Mouse (Mus musculus) neural tube, embryonic 15.5 days (tissue): ENCODE data around the gene Zbtb22. TPM values are rescaled to one million over a fixed set of nuclear protein-coding genes. Genes with fewer than 3 reads are reported as not detected.
"Not testable (repeated sequence)": the region's sequence is repeated elsewhere in the genome, so short reads cannot be mapped to it uniquely, and the experiment has no call there.

Experiments used
- ATAC-seq: fragments of 200-750 bp; cut with Nextera tagmentation; 2 replicates; pipeline ENCODE4 v1.8.0; 2017; ENCODE audit warnings: mild to moderate bottlenecking, moderate TSS enrichment, moderate library complexity; ENCODE audit not compliant: low FRiP score
- H3K27ac ChIP-seq: fragments of 300-500 bp; sonication (generic); replicated peaks from 2 replicates; pipeline ENCODE4 v1.5.1; 2015; ENCODE audit warnings: mild to moderate bottlenecking, inconsistent platforms
- H3K27me3 ChIP-seq: fragments of 300-500 bp; sonication (generic); replicated peaks from 2 replicates; pipeline ENCODE4 v1.6.1; 2015; ENCODE audit warnings: inconsistent platforms
- H3K36me3 ChIP-seq: fragments of 300-500 bp; sonication (generic); 2 replicates; pipeline ENCODE4 v1.6.1; 2015; ENCODE audit warnings: inconsistent platforms
- H3K4me1 ChIP-seq: fragments of 300-500 bp; sonication (generic); 2 replicates; pipeline ENCODE4 v1.6.1; 2015; ENCODE audit warnings: inconsistent platforms
- H3K4me2 ChIP-seq: fragments of 300-500 bp; sonication (generic); 2 replicates; pipeline ENCODE4 v1.6.1; 2015; ENCODE audit warnings: inconsistent platforms, mild to moderate bottlenecking, moderate library complexity
- H3K4me3 ChIP-seq: fragments of 300-500 bp; sonication (generic); replicated peaks from 2 replicates; pipeline ENCODE4 v1.5.1; 2015; ENCODE audit warnings: mild to moderate bottlenecking, inconsistent platforms
- H3K9ac ChIP-seq: fragments of 300-500 bp; sonication (generic); replicated peaks from 2 replicates; pipeline ENCODE4 v1.6.1; 2015; ENCODE audit warnings: mild to moderate bottlenecking, inconsistent platforms
- H3K9me3 ChIP-seq: fragments of 300-500 bp; sonication (generic); replicated peaks from 2 replicates; pipeline ENCODE4 v1.6.1; 2016; ENCODE audit warnings: inconsistent platforms
- WGBS: fragments of 180-500 bp; shearing (Covaris S2); methylation state at CpG from one replicate; pipeline ENCODE4 v1.1.7; 2015; ENCODE audit warnings: mixed read lengths; 5-methylcytosine and 5-hydroxymethylcytosine counted together
- polyA plus RNA-seq: library from polyadenylated mRNA; unstranded; fragments of >200 nt; fragmentation: Nextera tagmentation; extraction: Ambion mirVana; gene quantifications from 2 replicates; pipeline ENCODE4 v1.2.1, GENCODE M21; 2015

The Zbtb22 gene
- polyA plus RNA-seq, 1 experiment from 2014 or later: 13.7 TPM

DNA sequence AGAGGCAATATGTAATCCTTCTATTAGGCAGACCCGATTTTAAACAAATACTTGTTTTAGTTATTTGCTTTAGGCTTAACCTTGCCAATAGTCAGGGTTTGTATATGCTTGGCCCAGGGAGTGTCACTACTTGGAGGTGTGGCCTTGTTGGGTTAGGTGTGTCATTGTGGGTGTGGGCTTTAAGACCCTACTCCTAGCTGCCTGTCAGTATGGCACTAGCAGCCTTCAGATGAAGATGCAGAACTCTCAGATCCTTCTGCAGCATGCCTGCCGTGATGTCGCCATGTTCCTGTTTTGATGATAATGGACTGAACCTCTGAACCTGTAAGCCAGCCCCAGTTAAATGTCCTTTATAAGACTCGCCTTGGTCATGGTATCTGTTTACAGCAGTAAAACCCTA, 22.7 kb upstream of the Zbtb22 start:
- H3K9me3 ChIP-seq, H3K4me3 ChIP-seq, H3K27ac ChIP-seq, H3K9ac ChIP-seq, H3K27me3 ChIP-seq, H3K4me2 ChIP-seq, H3K36me3 ChIP-seq, ATAC-seq: not testable (repeated sequence)
- WGBS: 80% methylated on average over 4 of the region's 4 CpGs
- peaks cover 11% of the 10 kb centered on the region for H3K4me1 ChIP-seq

DNA sequence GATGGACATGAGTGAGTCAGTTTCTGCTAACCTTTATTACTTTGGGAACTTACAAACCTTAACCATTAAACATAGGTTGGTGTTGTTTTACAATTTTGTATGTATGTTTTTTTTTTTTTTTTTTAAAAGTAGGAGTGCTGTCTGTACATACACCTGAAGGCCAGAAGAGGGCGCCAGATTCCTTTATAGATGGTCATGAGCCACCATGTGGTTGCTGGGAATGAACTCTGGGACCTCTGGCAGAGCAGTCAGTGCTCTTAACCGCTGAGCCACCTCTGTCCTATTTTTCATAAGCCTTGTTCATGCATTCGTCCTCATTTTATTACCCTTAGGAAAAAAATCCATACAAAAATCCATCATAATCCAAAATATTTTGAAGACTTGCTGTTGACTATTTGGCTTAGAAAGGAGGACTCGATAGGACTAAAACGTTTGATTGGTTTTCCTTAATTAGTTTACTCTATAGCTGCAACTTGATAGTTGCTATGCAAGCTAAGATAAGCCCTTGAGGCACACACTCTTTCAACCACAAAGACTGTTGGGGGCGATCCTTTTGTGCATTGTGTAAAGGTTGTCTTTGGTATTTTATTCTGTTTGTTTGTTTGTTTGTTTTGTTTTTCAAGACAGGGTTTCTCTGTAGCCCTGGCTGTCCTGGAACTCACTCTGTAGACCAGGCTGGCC, 18.4 kb upstream of the Zbtb22 start:
- H3K9me3 ChIP-seq: no peaks in the 10 kb centered on the region
- no peak overlapping the region for H3K27ac ChIP-seq
- WGBS: 47% methylated on average over 6 of the region's 6 CpGs
- no peaks in the 10 kb centered on the region for H3K4me1 ChIP-seq
- no peak overlapping the region for H3K9ac ChIP-seq
- no peak overlapping the region for H3K4me2 ChIP-seq
- ATAC-seq: no peak
- no peak overlapping the region for H3K4me3 ChIP-seq
- H3K27me3 ChIP-seq: no peaks in the 10 kb centered on the region
- no peaks in the 10 kb centered on the region for H3K36me3 ChIP-seq

DNA sequence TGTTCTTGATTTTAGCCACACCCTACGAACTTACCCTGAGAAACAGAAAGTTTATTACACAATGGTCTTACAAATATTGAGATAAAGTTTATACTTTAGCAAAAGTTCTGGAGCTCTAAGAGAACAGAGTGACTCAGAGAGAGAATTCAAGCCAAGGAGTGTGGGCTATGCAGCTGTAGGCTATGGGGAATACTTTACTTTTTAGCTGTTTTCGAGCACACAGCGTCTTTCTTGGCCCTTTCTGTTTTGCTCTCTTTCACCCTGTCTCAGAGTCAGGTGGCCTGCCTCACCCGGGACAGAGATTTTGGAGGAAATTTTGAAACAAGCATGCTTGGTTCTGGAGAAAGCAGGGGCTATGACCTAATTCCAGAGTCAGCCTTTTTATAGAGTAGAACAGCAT, 17.5 kb upstream of the Zbtb22 start:
- not testable (repeated sequence) for H3K27me3 ChIP-seq, H3K9me3 ChIP-seq, H3K36me3 ChIP-seq, H3K4me1 ChIP-seq, H3K9ac ChIP-seq, H3K27ac ChIP-seq, H3K4me3 ChIP-seq, ATAC-seq, H3K4me2 ChIP-seq
- whole genome bisulfite sequencing: 83% methylated on average over 4 of the region's 4 CpGs

DNA sequence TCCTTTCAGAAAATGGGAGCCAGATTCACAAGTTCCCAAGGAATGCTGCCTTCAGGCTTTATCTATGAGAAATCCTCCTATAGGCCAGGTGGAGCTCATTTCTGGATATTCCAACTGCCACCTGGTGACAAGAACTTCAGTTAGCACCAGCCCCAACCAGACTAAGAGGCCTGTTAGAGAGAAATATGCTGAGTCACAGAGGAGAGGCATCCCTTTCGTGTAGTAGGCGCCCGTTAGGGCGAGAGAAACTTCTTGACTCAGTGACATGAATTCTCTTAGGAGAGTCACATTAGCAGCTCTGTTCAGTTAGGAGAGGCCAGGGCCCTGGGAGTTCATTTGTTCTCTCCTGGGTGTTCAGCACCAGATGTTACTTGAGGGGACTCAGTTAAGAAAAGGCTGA, 16.1 kb upstream of the Zbtb22 start:
- Histone ChIP-seq H3K27me3 (no peaks in the 10 kb centered on the region), H3K4me1 (no peaks in the 10 kb centered on the region), H3K9ac (no peak overlapping the region), H3K36me3 (no peaks in the 10 kb centered on the region), H3K4me3 (no peak overlapping the region), H3K9me3 (no peaks in the 10 kb centered on the region), H3K27ac (no peak overlapping the region), H3K4me2 (no peak overlapping the region)
- ATAC-seq: no peak
- WGBS: 68% methylated on average over 4 of the region's 4 CpGs

DNA sequence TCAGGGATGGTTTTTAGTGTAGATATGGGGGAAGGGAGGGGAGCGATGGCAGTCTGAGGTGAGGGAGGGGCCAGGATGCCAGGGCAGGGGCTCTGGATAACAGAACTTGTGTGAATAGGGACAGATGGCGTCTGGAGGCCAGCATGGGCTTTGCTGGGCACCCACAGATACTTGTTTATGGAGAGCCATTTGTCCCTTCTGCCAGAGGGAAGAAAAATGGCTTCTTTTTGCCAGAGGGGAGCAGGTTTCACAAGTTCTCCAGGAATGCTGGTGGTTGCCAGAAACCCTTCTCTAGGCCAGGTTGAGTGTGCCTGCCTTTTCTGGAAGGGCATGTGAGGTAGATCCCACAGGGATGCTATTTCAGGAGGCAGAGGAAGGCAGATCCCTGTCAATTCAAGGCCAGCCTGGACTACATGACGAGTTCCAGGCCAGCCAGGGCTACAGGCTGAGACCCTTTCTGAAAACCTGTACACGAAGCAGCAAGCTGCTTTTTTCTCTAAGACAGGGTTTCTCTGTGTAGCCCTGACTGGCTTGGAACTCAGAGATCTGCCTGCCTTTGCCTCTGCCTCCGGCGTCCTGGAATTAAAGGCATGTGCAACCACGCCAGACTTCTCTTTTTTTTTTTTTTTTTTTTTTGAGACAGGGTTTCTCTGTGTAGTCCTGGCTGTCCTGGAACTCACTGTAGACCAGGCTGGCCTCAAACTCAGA, 15.3 kb upstream of the Zbtb22 start:
- Histone ChIP-seq H3K4me2 (no peak overlapping the region), H3K27ac (no peak overlapping the region), H3K9ac (no peak overlapping the region), H3K4me3 (no peak overlapping the region), H3K9me3 (no peaks in the 10 kb centered on the region), H3K4me1 (no peaks in the 10 kb centered on the region), H3K27me3 (no peaks in the 10 kb centered on the region), H3K36me3 (no peaks in the 10 kb centered on the region)
- 78% methylated on average over 7 of the region's 7 CpGs for WGBS
- no peak for ATAC-seq

DNA sequence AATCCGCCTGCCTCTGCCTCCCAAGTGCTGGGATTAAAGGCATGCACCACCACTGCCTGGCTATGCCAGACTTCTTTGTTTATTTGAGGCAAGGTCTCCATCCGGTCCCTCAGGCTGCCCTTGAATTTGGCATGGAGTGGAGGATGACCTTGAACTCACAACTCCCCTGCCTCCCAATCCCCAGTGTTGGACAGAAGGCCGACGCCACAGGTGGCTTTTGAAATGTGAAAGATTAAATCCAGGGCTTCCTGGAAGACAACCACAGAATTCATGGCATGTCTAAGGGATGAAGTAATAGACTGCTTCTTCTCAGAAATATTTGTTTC, 14.8 kb upstream of the Zbtb22 start:
- Histone ChIP-seq H3K9ac (no peak overlapping the region), H3K27me3 (no peaks in the 10 kb centered on the region), H3K36me3 (no peaks in the 10 kb centered on the region), H3K4me3 (no peak overlapping the region), H3K27ac (no peak overlapping the region), H3K4me1 (no peaks in the 10 kb centered on the region), H3K9me3 (no peaks in the 10 kb centered on the region), H3K4me2 (no peak overlapping the region)
- 88% methylated on average over 4 of the region's 4 CpGs for WGBS
- no peak for ATAC-seq

DNA sequence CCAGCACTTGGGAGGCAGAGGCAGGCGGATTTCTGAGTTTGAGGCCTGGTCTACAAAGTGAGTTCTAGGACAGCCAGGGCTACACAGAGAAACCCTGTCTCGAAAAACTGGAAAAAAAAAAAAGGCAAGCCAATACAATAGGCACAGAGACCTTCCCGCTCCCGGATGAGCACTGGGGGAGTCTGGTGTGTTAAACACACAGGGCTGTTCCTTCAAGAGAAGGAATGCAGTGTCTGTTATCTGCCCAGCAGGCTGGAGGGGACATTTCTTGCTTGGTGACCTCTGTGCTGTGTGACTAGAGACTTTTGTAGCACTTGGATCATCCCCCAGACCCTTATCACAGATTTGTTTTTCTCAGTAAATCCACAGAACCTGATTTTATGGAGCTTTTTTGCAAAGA, 14.1 kb upstream of the Zbtb22 start:
- Histone ChIP-seq H3K27me3 (no peaks in the 10 kb centered on the region), H3K36me3 (no peaks in the 10 kb centered on the region), H3K9ac (no peak overlapping the region), H3K27ac (no peak overlapping the region), H3K4me2 (no peak overlapping the region), H3K9me3 (no peaks in the 10 kb centered on the region), H3K4me3 (no peak overlapping the region), H3K4me1 (no peaks in the 10 kb centered on the region)
- WGBS: 65% methylated on average over 4 of the region's 4 CpGs
- ATAC-seq: no peak

DNA sequence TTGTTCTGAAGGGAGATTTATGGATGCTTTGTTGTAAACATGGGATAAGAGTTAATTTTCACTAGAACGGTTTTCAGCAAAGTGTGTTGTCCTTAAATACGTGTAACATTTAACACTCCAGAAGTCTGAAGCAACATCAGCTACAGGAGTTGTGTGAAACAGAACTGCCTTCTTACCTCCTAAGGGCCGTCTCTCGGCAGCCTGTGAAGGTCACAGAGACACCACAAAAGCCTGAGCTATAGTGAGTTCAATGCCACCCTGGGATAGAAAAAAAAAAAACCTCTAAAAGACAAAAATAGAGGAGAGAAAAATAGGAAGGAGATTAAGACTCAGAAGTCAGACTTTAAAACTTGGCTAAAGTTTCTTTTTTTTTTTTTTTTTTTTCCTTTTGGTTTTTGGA, 13.6 kb upstream of the Zbtb22 start:
- Histone ChIP-seq H3K4me2 (no peak overlapping the region), H3K9ac (no peak overlapping the region), H3K27me3 (no peaks in the 10 kb centered on the region), H3K4me1 (no peaks in the 10 kb centered on the region), H3K9me3 (no peaks in the 10 kb centered on the region), H3K4me3 (no peak overlapping the region), H3K27ac (no peak overlapping the region), H3K36me3 (no peaks in the 10 kb centered on the region)
- ATAC-seq: no peak
- WGBS: 42% methylated on average over 4 of the region's 4 CpGs

DNA sequence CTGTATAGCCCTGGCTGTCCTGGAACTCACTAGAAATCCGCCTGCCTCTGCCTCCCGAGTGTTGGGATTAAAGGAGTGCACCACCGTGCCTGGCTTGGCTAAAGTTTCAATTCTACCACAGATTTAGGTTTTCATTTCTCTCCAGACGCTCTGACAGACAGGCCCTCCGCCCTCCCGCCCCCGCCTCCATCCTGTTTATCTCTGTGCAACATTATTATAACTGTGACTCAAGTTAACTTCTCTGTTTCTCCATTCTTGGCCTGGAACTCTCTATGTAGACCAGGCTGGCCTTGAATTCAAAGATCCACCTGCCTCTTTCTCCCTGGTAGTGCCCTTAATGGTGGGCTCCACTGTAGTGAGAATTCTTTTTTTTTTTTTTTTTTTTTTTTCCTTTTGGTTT, 13.2 kb upstream of the Zbtb22 start:
- Histone ChIP-seq H3K9ac (no peak overlapping the region), H3K27me3 (no peaks in the 10 kb centered on the region), H3K27ac (no peak overlapping the region), H3K4me2 (no peak overlapping the region), H3K36me3 (no peaks in the 10 kb centered on the region), H3K4me3 (no peak overlapping the region), H3K4me1 (peaks cover 1% of the 10 kb centered on the region), H3K9me3 (no peaks in the 10 kb centered on the region)
- WGBS: 91% methylated on average over 7 of the region's 7 CpGs
- no peak for ATAC-seq

DNA sequence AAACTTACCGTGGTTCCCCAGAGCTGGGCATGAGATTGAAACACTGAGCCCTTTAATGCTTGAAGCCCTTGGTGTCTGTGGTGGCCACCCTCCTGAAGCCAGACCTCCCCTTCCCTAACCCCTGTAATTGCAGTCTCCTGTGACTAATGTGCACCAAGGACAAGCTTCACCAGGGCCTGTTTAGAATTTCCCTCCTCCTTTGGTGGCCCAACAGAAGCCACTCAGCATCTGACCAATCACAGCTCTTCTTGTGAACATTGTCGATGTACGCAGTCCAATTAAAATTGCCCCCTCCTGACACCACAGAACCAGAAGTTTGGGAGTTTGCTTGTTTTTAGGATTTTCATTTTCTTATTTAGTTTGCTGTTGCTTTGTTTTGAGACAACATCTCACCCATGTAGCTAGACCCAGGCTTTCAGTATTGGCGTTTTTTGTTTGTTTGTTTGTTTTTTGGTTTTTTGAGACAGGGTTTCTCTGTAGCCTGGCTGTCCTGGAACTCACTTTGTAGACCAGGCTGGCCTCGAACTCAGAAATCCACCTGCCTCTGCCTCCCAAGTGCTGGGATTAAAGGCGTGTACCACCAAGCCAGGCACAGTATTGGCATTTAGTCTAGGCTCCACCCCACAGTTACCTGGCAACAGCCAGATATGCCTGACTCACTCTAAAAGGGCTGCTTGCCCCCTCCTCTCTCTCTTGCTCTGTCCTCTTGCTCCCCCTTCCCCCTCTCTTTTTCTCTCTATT, 11.6 kb upstream of the Zbtb22 start:
- H3K4me1 ChIP-seq, H3K27me3 ChIP-seq, H3K9ac ChIP-seq, H3K4me2 ChIP-seq, H3K4me3 ChIP-seq, H3K36me3 ChIP-seq, H3K27ac ChIP-seq, ATAC-seq, H3K9me3 ChIP-seq: not testable (repeated sequence)
- 77% methylated on average over 6 of the region's 6 CpGs for WGBS

DNA sequence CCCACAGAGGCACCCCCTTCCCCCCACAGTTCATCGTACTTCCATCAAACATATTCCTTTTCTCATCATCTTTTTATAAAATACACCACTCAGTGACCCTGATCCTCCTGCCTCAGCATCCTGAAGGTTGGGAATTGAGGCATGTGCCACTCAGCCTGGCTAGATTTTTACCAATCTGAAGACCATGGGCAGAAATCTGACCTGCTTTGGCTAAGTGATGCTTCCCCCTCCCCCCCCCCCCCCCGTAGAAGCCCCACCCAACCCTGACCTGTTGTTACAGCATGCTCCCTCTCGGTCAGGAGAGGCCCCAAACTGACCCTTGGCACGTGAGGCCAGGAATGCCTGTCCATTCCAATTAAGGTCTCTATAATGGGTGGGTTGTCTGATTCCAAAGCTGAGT, 10.9 kb upstream of the Zbtb22 start, which contains the start of gene Platr17:
Platr17 (plus strand) TSS at position 301 of the 400 bp plus-strand sequence.
- not testable (repeated sequence) for H3K27me3 ChIP-seq, H3K27ac ChIP-seq, H3K4me3 ChIP-seq, H3K36me3 ChIP-seq, H3K9me3 ChIP-seq, ATAC-seq, H3K4me2 ChIP-seq, H3K9ac ChIP-seq
- H3K4me1 ChIP-seq: peaks cover 12% of the 10 kb centered on the region
- WGBS: 28% methylated on average over 3 of the region's 4 CpGs
